Mouse (Mus musculus) heart, adult 18-20 months (tissue): Measurements from ENCODE around the gene 0610037L13Rik. TPM values are rescaled to one million over a fixed set of nuclear protein-coding genes. Genes with fewer than 3 reads are reported as not detected.
A peak's percentile ranks its signal among the peaks of the same experiment; 100 is the strongest.

Experiments
- DNase-seq, 2 experiments: peaks; one replicate each; pipeline ENCODE4 v3.0.0; 2021 to 2022; ENCODE audit warnings: mixed read lengths in 1 of 2
- long read RNA-seq, 2 experiments: library from polyadenylated mRNA; stranded (forward); transcript quantifications; one replicate each; pipeline ENCODE4 v2.0.0; 2021
- total RNA-seq, 2 experiments: library from RNA; stranded (reverse); gene quantifications; 2 replicates each; pipeline ENCODE4 v1.2.3; 2021

The 0610037L13Rik gene
- total RNA-seq: 10 to 100 TPM; 47.0 to 59.4 TPM
- long read RNA-seq, experiment 1, transcript 0610037L13Rik-212 (8 exons, 2,997 nt): major isoform, 31 of 56 reads
- long read RNA-seq, experiment 1, transcript 0610037L13Rik-207 (7 exons, 1,551 nt): minor isoform, 14 of 56 reads
- long read RNA-seq, experiment 1, partial matches to known transcripts: 1 of 56 reads
- long read RNA-seq, experiment 1, other reads (novel, unspliced or antisense): 9 of 56 reads
- long read RNA-seq, experiment 2, transcript 0610037L13Rik-212 (8 exons, 2,997 nt): major isoform, 14 of 33 reads
- long read RNA-seq, experiment 2, transcript 0610037L13Rik-207 (7 exons, 1,551 nt): minor isoform, 6 of 33 reads
- long read RNA-seq, experiment 2, partial matches to known transcripts: 0 of 33 reads
- long read RNA-seq, experiment 2, other reads (novel, unspliced or antisense): 11 of 33 reads

DNA sequence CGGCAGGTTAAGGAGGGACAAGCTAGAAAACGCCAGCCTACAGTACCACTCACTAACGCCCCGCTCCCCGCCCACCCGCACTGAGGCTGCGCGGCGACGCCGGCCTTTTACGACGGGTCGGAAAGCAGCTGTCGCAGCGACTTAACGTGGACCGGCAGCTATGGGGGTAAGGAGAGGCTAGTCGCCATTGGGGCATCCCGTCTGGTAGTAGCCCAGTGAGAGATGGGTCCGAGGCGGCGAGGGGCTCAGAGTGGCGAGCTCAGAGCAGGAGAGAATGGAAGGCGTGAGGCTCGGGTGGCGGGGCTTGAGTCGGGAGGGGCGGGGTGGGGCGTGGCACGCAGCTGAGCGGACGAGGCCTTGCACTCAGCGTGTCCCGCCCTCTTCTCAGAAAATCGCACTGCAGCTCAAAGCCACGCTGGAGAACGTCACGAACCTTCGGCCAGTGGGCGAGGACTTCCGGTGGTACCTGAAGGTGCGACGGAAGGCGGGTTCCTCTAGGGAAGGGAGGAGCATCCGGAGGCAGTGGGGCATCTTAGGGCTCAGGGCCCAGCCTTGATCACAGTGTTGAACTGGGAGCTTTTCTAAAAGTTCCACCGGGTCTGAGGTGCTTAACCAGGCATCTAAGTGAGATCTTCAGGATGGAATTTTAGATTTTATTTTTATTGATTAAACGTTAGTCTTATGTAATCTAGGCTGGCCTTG lies at the start of gene 0610037L13Rik:
0610037L13Rik (plus strand) TSS at position 83 of the 702 bp plus-strand sequence.
- DNase-seq: peak; percentile 96 to 97

DNA sequence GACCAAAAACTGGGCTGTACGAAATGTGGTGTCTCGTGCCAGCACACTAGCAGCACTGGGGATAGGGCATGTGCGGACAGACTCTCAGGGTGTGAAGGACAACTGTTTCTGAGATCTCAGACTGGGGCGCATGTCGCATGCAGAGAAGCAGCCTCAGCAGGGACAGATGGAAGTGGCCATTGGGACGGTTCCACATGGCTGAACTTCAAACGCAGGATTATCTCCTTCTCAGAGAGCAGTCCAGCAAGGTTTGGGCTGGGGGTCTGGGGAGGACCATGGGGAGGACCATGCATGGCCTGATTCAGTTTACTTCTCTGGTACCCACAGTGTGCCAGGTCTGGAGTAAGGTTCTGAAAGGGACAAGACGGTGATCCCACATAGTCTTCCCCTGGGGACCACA lies 45.9 kb upstream of the 0610037L13Rik start:
- no peak for DNase-seq

DNA sequence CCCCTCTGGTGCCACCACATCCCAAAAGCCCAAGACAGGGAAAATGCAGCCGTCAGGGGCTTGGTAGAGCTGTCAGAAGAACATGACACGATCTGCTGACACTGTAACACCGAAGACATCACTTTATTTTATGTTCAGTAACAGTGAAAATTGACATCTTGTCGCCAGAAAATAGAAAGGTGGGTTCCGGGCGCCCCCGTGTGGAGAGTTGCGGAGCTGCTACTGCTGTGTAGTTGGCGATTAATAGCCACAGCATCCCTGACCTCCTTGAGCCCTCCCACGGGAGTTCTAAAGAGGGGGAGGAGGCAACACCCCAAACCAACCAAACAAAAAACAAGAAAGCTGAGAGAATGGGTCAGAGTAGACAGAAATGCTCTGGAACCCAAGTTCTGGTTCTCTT lies 44.6 kb upstream of the 0610037L13Rik start:
- DNase-seq: peak; percentile 38 to 89

DNA sequence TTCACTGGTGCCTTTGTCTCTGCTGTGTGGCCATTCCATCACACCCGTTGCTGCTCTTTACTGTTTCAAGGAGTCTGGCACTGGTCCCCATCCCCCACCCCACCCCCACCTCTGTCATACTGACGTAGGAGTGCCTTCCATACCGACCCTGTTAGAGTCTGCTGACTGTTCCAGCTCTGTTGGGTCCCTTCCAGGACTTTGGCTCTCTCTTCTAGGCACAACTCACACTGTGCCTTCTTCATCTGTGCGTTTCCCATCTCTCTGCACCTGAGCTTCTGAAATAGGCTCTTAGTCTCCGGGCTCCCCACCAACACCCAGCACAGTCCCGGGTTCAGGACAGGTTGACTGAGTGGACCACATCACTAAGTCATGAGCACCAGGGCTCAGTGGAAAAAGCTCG lies 42.8 kb upstream of the 0610037L13Rik start:
- DNase-seq: no peak

DNA sequence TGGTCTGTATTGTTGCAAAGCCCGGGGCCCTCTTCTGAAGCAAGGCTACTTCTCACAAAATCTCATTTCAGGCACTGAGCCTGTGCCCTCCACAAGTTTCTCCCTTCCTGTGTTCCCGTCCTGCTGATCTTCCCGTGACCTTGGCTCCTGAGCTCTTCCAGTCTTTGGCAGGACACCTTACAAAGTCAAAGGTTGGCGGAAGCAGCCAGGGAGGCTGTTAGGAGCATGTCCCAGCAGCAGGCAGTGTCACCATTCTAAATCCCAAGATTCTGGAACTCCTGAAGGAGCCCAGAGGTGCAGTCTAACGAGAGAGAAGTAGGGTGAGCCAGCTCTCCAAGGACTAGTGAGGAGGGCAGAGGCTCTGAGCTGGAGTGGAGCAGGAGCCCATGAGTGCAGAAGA lies 41.1 kb upstream of the 0610037L13Rik start:
- DNase-seq: peak in 1 of 2 experiments; percentile 23

DNA sequence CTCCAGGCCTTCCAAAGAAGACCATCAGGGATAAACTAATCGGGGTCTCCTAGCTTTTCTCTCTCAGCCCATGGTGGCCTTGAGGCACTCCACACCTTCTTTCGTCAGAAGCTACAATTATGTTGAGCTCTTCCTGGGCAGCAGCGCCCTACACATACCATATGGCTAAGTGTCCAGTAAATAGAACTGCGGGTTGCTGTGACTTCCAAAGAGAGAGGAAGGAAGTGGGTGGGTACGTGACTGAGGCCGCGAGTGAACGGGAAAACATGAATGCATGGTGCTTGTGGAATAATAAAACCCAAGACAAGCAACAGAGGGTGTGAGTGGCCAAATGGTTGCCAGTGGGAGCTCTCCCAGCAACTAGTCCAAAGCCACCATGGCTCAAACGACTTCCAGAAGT lies 40.0 kb upstream of the 0610037L13Rik start:
- DNase-seq: no peak

DNA sequence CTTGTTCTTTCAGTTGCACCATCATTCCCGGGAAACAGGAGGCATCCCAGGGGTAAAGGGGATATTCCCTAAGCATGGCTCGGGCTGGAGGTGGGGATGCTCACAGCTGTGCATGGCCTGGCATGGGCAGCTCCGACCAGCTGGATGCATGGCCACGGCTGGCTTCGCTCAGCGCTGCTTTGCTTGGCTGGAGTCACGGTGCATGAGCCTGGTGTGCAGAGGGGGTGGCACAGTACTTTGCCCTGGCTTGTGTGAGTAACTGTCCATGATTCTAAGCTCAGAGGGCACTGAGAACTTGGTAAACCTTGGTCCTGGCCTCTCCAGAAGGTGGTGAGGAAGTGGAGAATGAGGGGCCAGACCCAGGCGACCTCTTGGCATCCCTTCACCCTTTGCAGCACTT lies 39.5 kb upstream of the 0610037L13Rik start:
- no peak for DNase-seq

DNA sequence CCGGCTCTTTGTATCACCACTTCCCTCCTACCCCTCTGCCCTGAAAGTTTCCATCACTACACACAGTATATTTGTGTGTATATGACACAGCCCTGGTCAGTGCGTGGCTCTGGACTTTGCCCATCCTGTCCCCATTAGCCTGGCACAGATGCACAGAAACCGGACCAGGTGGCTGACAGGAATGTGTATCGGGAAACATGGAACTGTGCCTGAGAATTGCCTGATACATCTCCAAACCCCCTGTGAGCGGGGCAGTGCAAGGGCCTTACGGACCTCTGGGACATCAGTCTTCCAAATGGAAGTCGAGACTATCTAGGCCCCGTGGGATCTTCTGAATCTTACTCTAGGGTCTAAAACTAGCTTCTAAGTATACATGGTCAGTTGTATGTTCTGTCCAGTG lies 36.3 kb upstream of the 0610037L13Rik start:
- no peak for DNase-seq

DNA sequence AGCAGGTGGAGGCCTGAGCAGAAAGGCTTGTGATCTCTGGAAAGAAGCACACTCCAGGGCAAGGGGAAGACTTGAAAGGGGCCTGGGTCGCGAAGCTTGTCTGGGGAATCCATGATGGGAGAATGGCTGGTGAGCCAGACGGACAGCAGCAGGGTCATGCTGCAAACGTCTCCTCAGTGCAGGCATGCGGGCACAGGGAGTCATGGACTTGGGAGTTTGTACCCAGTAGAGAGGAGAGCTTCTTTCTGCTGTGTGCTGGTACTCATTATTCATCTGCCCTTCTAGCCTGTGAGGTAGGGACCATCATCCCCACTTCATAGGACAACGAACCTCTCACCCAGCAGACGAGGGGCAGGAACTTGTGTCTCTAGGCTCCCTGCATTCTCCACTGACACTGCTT lies 35.8 kb upstream of the 0610037L13Rik start:
- DNase-seq: no peak

DNA sequence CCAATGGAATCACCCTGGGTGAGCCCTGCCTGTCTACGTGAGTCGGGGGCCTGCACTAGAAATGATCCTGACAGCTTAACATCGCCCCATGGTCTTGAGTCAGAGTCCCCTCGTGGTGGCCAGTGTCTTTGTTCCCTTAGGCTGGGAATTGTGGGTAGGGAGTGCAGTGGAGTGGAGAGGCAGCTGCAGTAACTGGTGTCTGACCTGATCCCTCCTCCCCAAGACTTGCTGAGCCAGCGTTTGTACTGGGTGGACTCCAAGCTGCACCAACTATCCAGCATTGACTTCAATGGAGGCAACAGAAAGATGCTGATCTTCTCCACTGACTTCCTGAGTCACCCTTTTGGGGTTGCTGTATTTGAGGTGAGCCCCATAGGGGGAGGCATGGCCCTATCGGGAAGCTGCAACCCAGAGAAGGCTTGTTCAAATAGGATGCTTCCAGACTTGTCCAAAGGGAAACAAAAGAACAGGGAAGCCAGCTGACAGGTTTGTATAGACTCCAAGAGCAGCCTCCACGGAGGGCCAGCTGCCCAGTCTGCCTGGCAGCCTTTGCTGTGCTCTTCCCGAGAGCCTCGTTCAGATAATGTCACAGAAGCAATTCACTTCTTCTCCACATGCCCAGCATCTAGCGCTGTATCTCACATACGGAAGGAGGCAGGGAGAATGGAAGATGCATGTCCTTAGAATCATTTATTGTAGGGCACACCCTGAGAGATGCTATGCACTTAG lies 32.5 kb upstream of the 0610037L13Rik start:
- DNase-seq: no peak

DNA sequence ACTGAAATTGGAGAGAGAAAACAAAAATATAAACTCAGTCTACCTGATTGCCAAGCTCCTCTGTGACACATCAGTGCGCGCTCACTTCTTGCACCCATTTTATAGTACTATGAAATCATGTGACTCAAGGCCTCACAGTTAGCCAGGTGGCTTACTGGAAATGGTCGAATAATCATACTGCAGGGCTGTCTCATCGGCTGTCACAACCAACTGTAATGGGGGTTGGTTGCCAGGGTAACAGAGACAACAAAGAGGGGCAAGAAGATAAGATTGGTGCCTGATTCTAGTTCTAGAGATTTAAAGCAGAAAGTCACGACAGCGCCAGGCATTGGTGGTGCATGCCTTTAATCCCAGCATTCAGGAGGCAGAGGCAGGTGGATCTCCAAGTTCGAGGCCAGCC lies 30.6 kb upstream of the 0610037L13Rik start:
- DNase-seq: no peak

DNA sequence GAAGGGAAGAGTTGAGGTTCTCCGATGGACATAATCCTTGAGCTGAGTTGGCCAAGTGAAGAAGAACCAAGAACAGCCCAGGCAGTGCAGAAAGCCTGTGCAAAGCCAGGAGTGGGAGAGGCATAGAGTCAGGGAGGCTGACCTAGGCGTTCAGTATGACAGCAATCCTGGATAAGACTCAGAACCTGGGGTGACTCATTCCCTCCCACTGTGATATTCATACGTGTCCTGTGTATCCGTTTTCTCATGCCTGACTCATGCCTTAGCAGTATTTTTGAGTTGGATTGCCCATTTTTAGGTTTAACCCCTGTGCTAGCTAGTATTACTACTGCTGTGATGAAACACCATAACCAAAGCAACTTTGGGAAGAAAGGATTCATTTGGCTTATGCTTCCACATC lies 24.7 kb upstream of the 0610037L13Rik start:
- DNase-seq: no peak

DNA sequence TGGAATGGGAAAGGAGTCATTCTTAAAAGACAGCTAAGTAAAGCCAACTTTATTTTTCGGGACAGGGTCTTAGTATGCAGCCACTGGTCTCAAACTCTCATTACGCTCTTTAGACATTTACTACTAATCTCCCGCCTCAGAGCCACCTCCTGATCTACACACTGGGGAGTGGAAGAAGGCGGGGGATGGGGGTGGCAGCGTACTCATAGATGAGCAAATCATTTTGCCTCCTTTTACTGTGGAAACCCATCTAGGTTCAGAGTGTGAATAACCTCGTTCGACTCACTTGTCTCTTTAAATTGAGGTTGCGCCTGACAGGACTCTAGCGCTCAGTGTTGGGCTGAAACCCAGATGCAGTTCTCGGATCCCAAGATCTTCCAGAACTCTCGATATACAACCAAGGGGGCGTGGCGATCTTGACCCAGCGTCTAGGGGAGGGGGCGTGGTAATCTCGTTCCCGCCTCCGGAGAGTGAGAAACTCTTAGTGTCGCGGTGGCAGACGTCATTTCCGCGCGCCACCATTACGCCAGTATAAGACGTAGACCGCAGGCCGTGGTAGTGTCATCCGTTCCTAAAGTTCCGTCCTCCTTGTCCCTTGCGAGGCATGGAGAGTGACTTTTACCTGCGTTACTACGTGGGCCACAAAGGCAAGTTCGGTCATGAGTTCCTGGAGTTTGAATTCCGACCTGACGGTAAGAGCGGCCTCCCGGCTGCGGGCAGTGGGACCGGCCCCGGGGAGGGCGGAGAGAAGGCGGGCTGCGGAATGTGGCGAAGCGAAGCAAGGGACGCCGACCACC lies 10.2 kb upstream of the 0610037L13Rik start, which contains the start of gene Magoh:
Magoh (plus strand) TSS at position 502 of the 797 bp plus-strand sequence.
- DNase-seq: peak; percentile 97 to 98

DNA sequence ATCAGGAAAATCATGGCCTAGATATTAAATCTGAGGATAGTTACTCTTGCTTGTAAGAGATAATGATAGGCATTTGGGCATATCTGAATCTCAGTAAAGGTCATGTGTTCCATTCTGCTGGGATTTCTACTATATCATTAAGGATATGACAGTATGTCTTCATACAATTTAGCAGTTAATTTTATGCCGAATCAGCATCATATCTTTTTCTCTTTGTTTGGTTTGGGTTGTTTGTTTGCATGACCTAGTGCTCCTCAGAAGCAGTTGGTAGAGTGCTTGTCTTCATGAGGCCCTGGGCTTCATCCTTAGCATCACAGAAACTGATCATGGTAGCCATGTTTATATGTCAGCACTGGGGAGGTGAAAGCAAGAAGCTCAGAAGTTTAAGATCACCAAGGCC lies 8.0 kb upstream of the 0610037L13Rik start:
- DNase-seq: no peak

DNA sequence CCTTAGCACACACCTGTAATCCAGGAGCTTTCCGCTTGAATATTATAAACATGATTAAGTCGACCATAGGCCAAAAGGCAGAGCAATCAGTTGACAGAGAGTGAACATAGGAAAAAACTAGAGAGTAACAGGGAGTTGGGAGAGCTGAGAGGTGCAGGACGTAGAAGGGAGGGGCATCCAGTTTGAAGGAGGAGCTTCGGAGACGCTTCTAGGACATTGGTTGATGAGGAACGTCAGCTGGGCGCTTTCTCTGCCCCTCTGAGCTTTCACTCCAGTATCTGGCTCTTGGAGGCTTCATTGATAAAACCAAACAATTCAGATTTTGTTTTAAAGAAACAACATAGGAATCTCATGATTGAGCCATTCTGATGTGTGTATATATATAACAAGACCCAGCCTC lies 3.2 kb upstream of the 0610037L13Rik start:
- DNase-seq: no peak

DNA sequence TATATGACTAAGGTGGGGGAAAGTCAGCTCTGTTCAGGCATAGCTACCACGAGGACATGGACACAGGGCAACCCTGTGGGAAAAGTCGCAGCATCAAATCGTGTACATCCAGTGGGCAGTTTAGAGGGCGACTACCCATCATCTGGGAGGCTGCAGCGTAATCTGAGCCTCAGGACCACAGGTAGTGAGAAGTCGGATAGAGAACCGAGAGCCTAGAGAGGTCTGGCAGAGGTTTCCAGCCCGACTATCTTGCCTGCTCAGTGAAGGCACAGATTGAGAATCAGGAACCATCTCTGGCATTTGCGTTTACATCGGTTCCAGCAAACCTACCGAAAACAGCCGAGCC lies 255 bp upstream of the 0610037L13Rik start:
- no peak for DNase-seq

DNA sequence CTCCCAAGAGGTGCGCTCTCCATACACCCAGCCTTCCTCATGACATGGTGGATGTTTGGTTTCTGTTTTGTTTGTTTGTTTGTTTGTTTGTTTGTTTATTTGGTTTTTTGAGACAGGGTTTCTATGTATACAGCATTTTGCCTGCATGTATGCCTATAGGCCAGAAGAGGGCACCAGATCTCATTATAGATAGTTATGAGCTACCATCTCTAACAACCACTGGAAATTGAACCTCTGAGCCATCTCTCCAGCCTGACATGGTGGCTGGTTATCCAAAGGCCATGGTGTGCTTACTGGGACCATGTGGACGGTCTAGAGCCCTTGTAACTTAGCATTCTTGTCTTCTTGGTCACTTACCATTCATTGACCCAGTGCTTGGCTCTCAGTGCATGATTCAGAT lies 3.0 kb downstream of the 0610037L13Rik start:
- DNase-seq: peak in 1 of 2 experiments; percentile 37

DNA sequence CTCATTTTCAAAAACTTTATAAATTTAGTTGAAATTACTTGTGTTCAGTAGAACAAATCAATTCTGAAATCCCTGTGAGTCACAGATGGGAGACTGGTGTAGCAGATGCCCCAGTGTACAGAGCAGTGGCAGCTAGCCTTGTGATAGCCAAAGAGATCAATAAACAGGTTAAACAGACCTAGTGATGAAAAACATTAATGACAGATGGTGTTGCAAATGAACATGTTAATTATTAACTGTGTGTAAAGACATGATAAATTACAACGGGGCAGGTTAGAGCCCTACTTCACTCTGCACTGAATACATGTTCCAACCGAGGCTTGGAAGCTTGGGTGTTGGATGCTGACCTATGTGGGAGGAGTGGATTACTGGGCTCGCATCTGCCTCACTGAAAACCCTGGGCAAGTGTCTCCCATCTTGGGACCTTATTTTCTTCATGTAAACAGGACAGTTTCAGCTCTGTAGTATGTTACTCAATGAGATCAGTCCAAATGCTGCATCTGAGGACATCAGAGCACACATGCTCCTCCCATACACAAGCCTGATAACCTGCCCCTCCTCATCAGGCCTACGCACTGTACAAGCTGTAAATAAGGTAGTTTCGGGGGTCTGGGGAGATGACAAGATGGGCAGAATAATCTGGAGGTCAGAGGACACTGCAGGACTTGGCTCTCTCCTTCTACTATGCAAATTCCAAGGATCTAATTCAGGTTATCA lies 9.8 kb downstream of the 0610037L13Rik start:
- DNase-seq: no peak

DNA sequence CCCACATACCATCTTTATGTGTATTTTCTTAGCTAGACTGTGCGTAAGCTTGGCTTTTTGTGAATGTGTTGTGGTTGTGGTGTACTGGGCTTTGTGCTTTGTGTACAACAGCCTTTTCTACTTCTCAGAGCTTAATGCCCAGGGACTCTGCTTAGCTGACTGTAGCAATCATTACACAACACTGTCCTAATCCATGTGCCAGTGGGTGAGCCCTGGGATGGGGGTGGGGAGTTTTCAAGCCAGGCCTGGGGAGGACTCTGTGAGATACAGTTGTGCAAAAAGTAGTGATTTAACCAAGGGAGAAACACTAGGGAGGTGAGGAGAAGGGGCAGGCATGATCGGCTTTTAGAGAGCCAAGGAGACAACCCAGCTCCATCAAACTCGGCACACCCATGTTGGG lies 10.6 kb downstream of the 0610037L13Rik start:
- no peak for DNase-seq

DNA sequence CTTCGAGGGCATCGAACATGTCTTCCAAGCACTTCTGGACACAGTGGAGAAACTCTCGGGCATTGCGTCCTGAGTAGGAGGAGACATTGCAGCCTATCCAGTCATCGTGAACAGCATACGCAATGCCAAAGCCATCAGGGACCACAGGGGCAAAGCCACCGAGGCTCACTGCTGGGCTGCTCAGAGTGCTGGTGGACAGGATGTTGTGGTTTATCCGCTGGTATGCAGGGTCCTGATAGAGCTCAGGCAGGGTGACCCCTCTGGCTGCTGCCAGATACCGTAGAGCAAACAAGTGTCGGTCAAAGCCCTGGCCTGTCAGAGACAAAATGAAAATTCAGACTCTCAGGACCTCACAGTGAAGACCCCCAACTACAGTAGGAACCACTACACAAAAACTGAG lies 14.6 kb downstream of the 0610037L13Rik start:
- DNase-seq: no peak

DNA sequence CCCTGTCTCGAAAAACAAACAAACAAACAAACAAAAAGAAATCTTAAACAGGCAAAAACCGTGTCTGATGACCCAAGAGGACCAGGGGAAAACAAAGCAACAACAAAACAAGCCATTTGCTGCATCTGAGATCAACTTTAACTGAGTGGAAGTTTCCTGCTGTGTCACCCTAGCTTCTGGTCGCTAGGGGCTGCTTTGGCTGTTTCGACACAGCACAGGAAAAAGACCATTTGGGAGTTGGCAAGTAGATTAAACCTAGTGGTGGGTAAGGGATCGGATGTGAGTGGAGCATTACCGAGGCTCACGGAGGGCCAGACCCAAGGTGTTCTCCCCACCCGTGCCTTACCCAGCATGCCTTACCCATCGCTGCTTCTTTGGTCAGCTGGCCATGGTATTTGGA lies 16.9 kb downstream of the 0610037L13Rik start:
- no peak for DNase-seq
